Mouse (Mus musculus) cerebellum, adult 2 months (tissue): ENCODE data around the gene Alx3. TPM values are rescaled to one million over a fixed set of nuclear protein-coding genes. Genes with fewer than 3 reads are reported as not detected.

Experiments
- DNase-seq, 2 experiments: peaks; one replicate each; pipeline ENCODE4 v3.0.0; 2021
- H3K27ac ChIP-seq: fragments of 200-500 bp; 2 replicates; pipeline ENCODE4 v1.5.1; 2012; ENCODE audit warnings: low read length, control low read depth, inconsistent platforms; ENCODE audit not compliant: insufficient read depth
- H3K27me3 ChIP-seq: fragments of 200-500 bp; 2 replicates; pipeline ENCODE4 v1.6.1; 2012; ENCODE audit warnings: inconsistent platforms, mild to moderate bottlenecking, low read length, moderate library complexity; ENCODE audit not compliant: control insufficient read depth, insufficient read depth
- H3K4me1 ChIP-seq: fragments of 200-500 bp; 2 replicates; pipeline ENCODE4 v1.6.1; 2011; ENCODE audit warnings: low read length; ENCODE audit not compliant: control insufficient read depth, insufficient read depth
- H3K4me3 ChIP-seq: fragments of 200-500 bp; replicated peaks from 2 replicates; pipeline ENCODE3; 2011; ENCODE audit warnings: mild to moderate bottlenecking, low read depth, low read length, control low read depth; ENCODE audit not compliant: insufficient read depth
- CTCF ChIP-seq: fragments of 200-500 bp; IDR thresholded peaks from 2 replicates; pipeline ENCODE4 v1.5.1; 2011; ENCODE audit warnings: low read depth, mild to moderate bottlenecking, control low read depth, low read length, moderate library complexity, borderline replicate concordance; ENCODE audit not compliant: insufficient read depth
- POLR2A ChIP-seq: fragments of 200-500 bp; IDR thresholded peaks from 2 replicates; pipeline ENCODE4 v1.6.1; 2011; ENCODE audit warnings: low read length, control low read depth, borderline replicate concordance; ENCODE audit not compliant: insufficient read depth
- WGBS: fragments of 180-500 bp; shearing (Covaris S2); methylation state at CpG from one replicate; pipeline ENCODE4 v1.1.7; 2018; 5-methylcytosine and 5-hydroxymethylcytosine counted together
- polyA plus RNA-seq: library from polyadenylated mRNA; depleted of rRNA; stranded (reverse); fragments of >200 nt; gene quantifications from 2 replicates; pipeline ENCODE4 v1.2.3, GENCODE M21; 2012

Alx3 gene
- polyA plus RNA-seq, 1 experiment = 0.08 TPM

GRCm38 (mm10) chr3:107591612-107592011, 3.2 kb upstream of the Alx3 start:
- 88% methylated on average over 1 of the region's 1 CpGs for WGBS
- no peaks in the 10 kb centered on the region; the same call in 1 of the 2 replicates for H3K4me1 ChIP-seq
- TF ChIP-seq CTCF (no peak), POLR2A (no peak)
- no peak overlapping the region for H3K4me3 ChIP-seq
- H3K27me3 ChIP-seq = peaks cover 12% of the 10 kb centered on the region; the same call in 1 of the 2 replicates
- H3K27ac ChIP-seq = no peak overlapping the region
- no peak for DNase-seq

GRCm38 (mm10) chr3:107593632-107594031, 1.2 kb upstream of the Alx3 start:
- H3K4me3 ChIP-seq = no peak overlapping the region
- 99% methylated on average over 2 of the region's 2 CpGs for whole genome bisulfite sequencing
- peaks cover 21% of the 10 kb centered on the region; the same call in 1 of the 2 replicates for H3K27me3 ChIP-seq
- no peaks in the 10 kb centered on the region; the same call in 1 of the 2 replicates for H3K4me1 ChIP-seq
- DNase-seq = no peak
- TF ChIP-seq POLR2A (no peak), CTCF (no peak)
- no peak overlapping the region for H3K27ac ChIP-seq

GRCm38 (mm10) chr3:107595264-107595937, 570 bp downstream of the Alx3 start:
- WGBS = 2% methylated on average over 50 of the region's 50 CpGs
- DNase-seq = peak in 1 of 2 experiments; percentile 40
- Histone ChIP-seq H3K4me1 (no peaks in the 10 kb centered on the region; the same call in 1 of the 2 replicates), H3K27ac (no peak overlapping the region), H3K27me3 (peaks cover 21% of the 10 kb centered on the region; the same call in 1 of the 2 replicates), H3K4me3 (no peak overlapping the region)
- TF ChIP-seq POLR2A = no peak
- no peak for TF ChIP-seq CTCF

GRCm38 (mm10) chr3:107595938-107596461, 1.2 kb downstream of the Alx3 start:
- no peak overlapping the region for H3K4me3 ChIP-seq
- WGBS = 5% methylated on average over 34 of the region's 34 CpGs
- no peaks in the 10 kb centered on the region; the same call in 1 of the 2 replicates for H3K4me1 ChIP-seq
- peaks cover 21% of the 10 kb centered on the region; the same call in 1 of the 2 replicates for H3K27me3 ChIP-seq
- no peak for TF ChIP-seq CTCF
- no peak for TF ChIP-seq POLR2A
- H3K27ac ChIP-seq = no peak overlapping the region
- peak in 1 of 2 experiments; percentile 39 for DNase-seq

GRCm38 (mm10) chr3:107596559-107596958, 1.7 kb downstream of the Alx3 start:
- WGBS = 2% methylated on average over 26 of the region's 26 CpGs
- peak in 1 of 2 experiments; percentile 58 for DNase-seq
- Histone ChIP-seq H3K27ac (no peak overlapping the region), H3K27me3 (peaks cover 21% of the 10 kb centered on the region; the same call in 1 of the 2 replicates), H3K4me1 (no peaks in the 10 kb centered on the region; the same call in 1 of the 2 replicates), H3K4me3 (no peak overlapping the region)
- no peak for TF ChIP-seq POLR2A
- TF ChIP-seq CTCF = no peak

GRCm38 (mm10) chr3:107597134-107597533, 2.3 kb downstream of the Alx3 start:
- no peak for DNase-seq
- TF ChIP-seq CTCF = no peak
- TF ChIP-seq POLR2A = no peak
- Histone ChIP-seq H3K27ac (no peak overlapping the region), H3K4me3 (no peak overlapping the region), H3K4me1 (no peaks in the 10 kb centered on the region; the same call in 1 of the 2 replicates), H3K27me3 (peaks cover 21% of the 10 kb centered on the region; the same call in 1 of the 2 replicates)
- WGBS = 3% methylated on average over 24 of the region's 24 CpGs

GRCm38 (mm10) chr3:107597586-107598389, 3.0 kb downstream of the Alx3 start:
- 34% methylated on average over 22 of the region's 22 CpGs for WGBS
- Histone ChIP-seq H3K27me3 (peaks cover 21% of the 10 kb centered on the region; the same call in 1 of the 2 replicates), H3K4me3 (no peak overlapping the region), H3K27ac (no peak overlapping the region), H3K4me1 (no peaks in the 10 kb centered on the region; the same call in 1 of the 2 replicates)
- TF ChIP-seq CTCF (no peak), POLR2A (no peak)
- no peak for DNase-seq

GRCm38 (mm10) chr3:107600127-107600526, 5.3 kb downstream of the Alx3 start:
- Histone ChIP-seq H3K27ac (no peak overlapping the region), H3K4me3 (no peak overlapping the region), H3K27me3 (peaks cover 18% of the 10 kb centered on the region; the same call in 1 of the 2 replicates), H3K4me1 (no peaks in the 10 kb centered on the region; the same call in 1 of the 2 replicates)
- TF ChIP-seq POLR2A = no peak
- TF ChIP-seq CTCF = no peak
- DNase-seq = no peak
- WGBS = 56% methylated on average over 6 of the region's 6 CpGs
